8 mouse cellular contexts compared by ENCODE assay signal in the genomic region with DNA sequence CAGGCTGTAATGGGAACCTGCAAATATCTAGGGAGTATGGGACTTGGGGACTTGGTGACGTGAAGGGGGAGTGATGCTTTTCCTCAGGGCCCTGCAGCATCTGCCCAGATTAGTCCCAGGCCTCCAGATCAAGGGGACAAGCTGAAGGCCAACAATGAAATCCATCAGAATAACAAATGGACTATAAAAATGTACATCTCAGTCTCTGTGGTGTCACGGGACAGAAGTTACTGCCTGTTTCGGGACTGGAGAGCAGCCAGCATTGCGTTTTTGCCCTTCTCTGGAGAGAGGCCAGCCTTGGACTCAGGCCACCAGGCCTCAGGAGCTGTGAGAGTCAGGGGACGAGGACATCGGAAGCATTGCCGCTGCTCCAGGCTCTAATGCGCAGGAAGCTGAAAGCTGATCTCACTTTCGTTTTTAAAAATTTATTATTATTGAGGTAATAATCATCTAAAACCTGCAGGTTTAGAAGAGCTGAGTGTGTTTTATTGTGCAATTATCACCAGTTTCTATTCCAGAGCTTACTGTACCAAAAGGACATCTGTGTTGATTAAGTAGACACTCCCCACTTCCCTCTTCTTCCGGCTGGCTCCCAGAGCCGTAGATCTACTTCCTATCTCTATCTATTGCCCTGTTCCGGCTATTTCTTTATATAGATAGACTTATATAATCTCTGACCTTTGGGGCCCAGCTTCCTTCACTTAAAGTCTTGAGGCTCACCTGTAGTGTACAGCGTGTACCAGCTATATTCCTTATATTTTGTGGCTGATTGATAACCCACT.
DNase-seq lines count a peak whose midpoint lies in the region; ATAC-seq and TF ChIP-seq lines count a peak whose summit lies in the region.

No protein-coding gene starts in this region.

- 0 out of 2 replicates have a peak, but pooled peaks have one; percentile 23 for ATAC-seq in intestine, embryonic 16.5 days
- ATAC-seq in erythroid progenitor cell, adult 5-6 weeks (replicated peaks; ENCODE audit: low FRiP score, poor library complexity, severe bottlenecking): no peak

- no peak overlapping the region for H3K9ac ChIP-seq in intestine, embryonic 16.5 days (ENCODE audit: low read depth, low read length)

- no peaks in the 10 kb centered on the region for H3K27me3 ChIP-seq in cerebellum, adult 2 months (ENCODE audit: control insufficient read depth, insufficient read depth, low read length)
- no peaks in the 10 kb centered on the region for H3K27me3 ChIP-seq in intestine, embryonic 16.5 days (replicated peaks; ENCODE audit: control insufficient read depth, insufficient read depth, low read length)

- H3K9me3 ChIP-seq in intestine, embryonic 16.5 days (ENCODE audit: control insufficient read depth, low read length): no peaks in the 10 kb centered on the region

- peak; percentile 31 for DNase-seq in right cerebral cortex, postnatal 4 days
- no peak for DNase-seq in right cerebral cortex, adult 2 months (ENCODE audit: low spot score in 2 of 2)
- DNase-seq in cerebellum, adult 2 months: peak; percentile 56 to 60
- DNase-seq in lung, postnatal 36 days: peak; percentile 17
- DNase-seq in layer of hippocampus, adult 9-10 months (ENCODE audit: low spot score): no peak
- DNase-seq in embryo, embryonic 10.5 days (ENCODE audit: low spot score): no peak

- TF ChIP-seq POLR2A in cerebellum, adult 2 months (IDR thresholded peaks at IDR 0.05; ENCODE audit: borderline replicate concordance, insufficient read depth, low read length): no peak

- 33% methylated on average over 13 of the region's 13 CpGs for WGBS in cerebellum, adult 2 months
- WGBS in intestine, embryonic 16.5 days: 60% methylated on average over 13 of the region's 13 CpGs

- no peaks in the 10 kb centered on the region for H3K36me3 ChIP-seq in intestine, embryonic 16.5 days (ENCODE audit: control insufficient read depth, insufficient read depth, low read length)

- no peak overlapping the region for H3K27ac ChIP-seq in cerebellum, adult 2 months (ENCODE audit: insufficient read depth, low read length)
- no peak overlapping the region for H3K27ac ChIP-seq in intestine, embryonic 16.5 days (ENCODE audit: low read length)

- peaks cover 3% of the 10 kb centered on the region; the same call in 1 of the 2 replicates for H3K4me1 ChIP-seq in cerebellum, adult 2 months (ENCODE audit: control insufficient read depth, insufficient read depth, low read length)
- H3K4me1 ChIP-seq in intestine, embryonic 16.5 days (ENCODE audit: control insufficient read depth, insufficient read depth, low read length): peaks cover 7% of the 10 kb centered on the region; the same call in 1 of the 2 replicates

- H3K4me2 ChIP-seq in intestine, embryonic 16.5 days (ENCODE audit: low read depth, low read length): no peak overlapping the region

- no peak for TF ChIP-seq CTCF in cerebellum, adult 2 months (IDR thresholded peaks at IDR 0.05; ENCODE audit: borderline replicate concordance, insufficient read depth, low read depth, low read length)

- H3K4me3 ChIP-seq in cerebellum, adult 2 months (replicated peaks; ENCODE audit: insufficient read depth, low read depth, low read length): peak overlapping the region; percentile 3
- H3K4me3 ChIP-seq in intestine, embryonic 16.5 days (ENCODE audit: low read length): no peak overlapping the region

Comparison
In these comparisons a context has a peak if more than half of its experiments do, and no peak if none do; other contexts are left out.
1. DNase-seq: peak in right cerebral cortex, postnatal 4 days (single experiment), cerebellum, adult 2 months (2 of 2) and lung, postnatal 36 days (single experiment); none in right cerebral cortex, adult 2 months (0 of 2), layer of hippocampus, adult 9-10 months (single experiment) and embryo, embryonic 10.5 days (single experiment).